Mouse (Mus musculus): ENCODE measurements around the gene Sgk2. TPM values are rescaled to one million over a fixed set of nuclear protein-coding genes. Genes with fewer than 3 reads are reported as not detected.

Gene Sgk2
- total and polyA plus RNA-seq, 3 experiments: not detected

- Histone ChIP-seq H3K4me3 (ENCODE audit: low read depth, low read length) (no peak overlapping the region), H3K27me3 (ENCODE audit: insufficient read depth, low read length) (no peaks in the 10 kb centered on the region; the same call in 1 of the 2 replicates), H3K4me1 (ENCODE audit: insufficient read depth, low read depth, low read length) (no peaks in the 10 kb centered on the region), H3K36me3 (replicated peaks) (no peaks in the 10 kb centered on the region), H3K9me3 (replicated peaks) (no peaks in the 10 kb centered on the region)
- no peak for DNase-seq (ENCODE audit: low spot score)
- ATAC-seq (ENCODE audit: extremely low read depth, insufficient number of reproducible peaks, low FRiP score, poor library complexity, severe bottlenecking): no peak
- no peak for TF ChIP-seq CTCF (IDR thresholded peaks at IDR 0.05; ENCODE audit: low read depth, low read length)
- TF ChIP-seq GATA2 (IDR thresholded peaks at IDR 0.05; ENCODE audit: borderline replicate concordance, low read depth, low read length): no peak
- no peak for TF ChIP-seq GATA1 (IDR thresholded peaks at IDR 0.05; ENCODE audit: borderline replicate concordance, low read length)
Observed at GRCm38 (mm10) chr2:162976001-162976400, 11.1 kb upstream of the Sgk2 start.

GRCm38 (mm10) chr2:162984381-162984780, 2.7 kb upstream of the Sgk2 start:
- H3K27me3 ChIP-seq (ENCODE audit: insufficient read depth, low read length): peaks cover 24% of the 10 kb centered on the region
- no peaks in the 10 kb centered on the region for H3K9me3 ChIP-seq (replicated peaks)
- no peaks in the 10 kb centered on the region for H3K4me1 ChIP-seq (ENCODE audit: insufficient read depth, low read depth, low read length)
- no peak for DNase-seq (ENCODE audit: low spot score)
- TF ChIP-seq GATA2 (IDR thresholded peaks at IDR 0.05; ENCODE audit: borderline replicate concordance, low read depth, low read length) (no peak), POLR2AphosphoS5 (IDR thresholded peaks at IDR 0.05; ENCODE audit: insufficient replicate concordance, low read depth, low read length) (no peak), GATA1 (IDR thresholded peaks at IDR 0.05; ENCODE audit: borderline replicate concordance, low read length) (no peak), CTCF (IDR thresholded peaks at IDR 0.05; ENCODE audit: low read depth, low read length) (no peak), TAL1 (conservative IDR thresholded peaks at IDR 0.05; ENCODE audit: low read depth, low read length) (no peak)
- ATAC-seq (ENCODE audit: extremely low read depth, insufficient number of reproducible peaks, low FRiP score, poor library complexity, severe bottlenecking): no peak
- H3K4me3 ChIP-seq (ENCODE audit: low read depth, low read length): no peak overlapping the region
- no peaks in the 10 kb centered on the region for H3K36me3 ChIP-seq (replicated peaks)

- TF ChIP-seq TAL1 (conservative IDR thresholded peaks at IDR 0.05; ENCODE audit: low read depth, low read length) (no peak), CTCF (IDR thresholded peaks at IDR 0.05; ENCODE audit: low read depth, low read length) (no peak), POLR2AphosphoS5 (IDR thresholded peaks at IDR 0.05; ENCODE audit: insufficient replicate concordance, low read depth, low read length) (no peak), GATA1 (IDR thresholded peaks at IDR 0.05; ENCODE audit: borderline replicate concordance, low read length) (no peak), GATA2 (IDR thresholded peaks at IDR 0.05; ENCODE audit: borderline replicate concordance, low read depth, low read length) (no peak)
- Histone ChIP-seq H3K36me3 (replicated peaks) (no peaks in the 10 kb centered on the region), H3K4me1 (ENCODE audit: insufficient read depth, low read depth, low read length) (no peaks in the 10 kb centered on the region), H3K27me3 (ENCODE audit: insufficient read depth, low read length) (peaks cover 26% of the 10 kb centered on the region), H3K9me3 (replicated peaks) (no peaks in the 10 kb centered on the region), H3K4me3 (ENCODE audit: low read depth, low read length) (no peak overlapping the region)
- DNase-seq (ENCODE audit: low spot score) (no peak), ATAC-seq (ENCODE audit: extremely low read depth, insufficient number of reproducible peaks, low FRiP score, poor library complexity, severe bottlenecking) (no peak)
Observed at GRCm38 (mm10) chr2:162985923-162986322, 1.2 kb upstream of the Sgk2 start.

GRCm38 (mm10) chr2:162986764-162987163, 366 bp upstream of the Sgk2 start:
- Histone ChIP-seq H3K27me3 (ENCODE audit: insufficient read depth, low read length) (peaks cover 32% of the 10 kb centered on the region), H3K9me3 (replicated peaks) (no peaks in the 10 kb centered on the region), H3K4me1 (ENCODE audit: insufficient read depth, low read depth, low read length) (no peaks in the 10 kb centered on the region), H3K4me3 (ENCODE audit: low read depth, low read length) (no peak overlapping the region), H3K36me3 (replicated peaks) (no peaks in the 10 kb centered on the region)
- no peak for DNase-seq (ENCODE audit: low spot score)
- ATAC-seq (ENCODE audit: extremely low read depth, insufficient number of reproducible peaks, low FRiP score, poor library complexity, severe bottlenecking): no peak
- TF ChIP-seq GATA1 (IDR thresholded peaks at IDR 0.05; ENCODE audit: borderline replicate concordance, low read length): no peak
- no peak for TF ChIP-seq CTCF (IDR thresholded peaks at IDR 0.05; ENCODE audit: low read depth, low read length)
- TF ChIP-seq GATA2 (IDR thresholded peaks at IDR 0.05; ENCODE audit: borderline replicate concordance, low read depth, low read length): no peak

- ATAC-seq (ENCODE audit: extremely low read depth, insufficient number of reproducible peaks, low FRiP score, poor library complexity, severe bottlenecking) (no peak), DNase-seq (ENCODE audit: low spot score) (no peak)
- H3K4me3 ChIP-seq (ENCODE audit: low read depth, low read length): no peak overlapping the region
- H3K9me3 ChIP-seq (replicated peaks): no peaks in the 10 kb centered on the region
- H3K36me3 ChIP-seq (replicated peaks): no peaks in the 10 kb centered on the region
- H3K4me1 ChIP-seq (ENCODE audit: insufficient read depth, low read depth, low read length): no peaks in the 10 kb centered on the region
- TF ChIP-seq POLR2AphosphoS5 (IDR thresholded peaks at IDR 0.05; ENCODE audit: insufficient replicate concordance, low read depth, low read length) (no peak), GATA2 (IDR thresholded peaks at IDR 0.05; ENCODE audit: borderline replicate concordance, low read depth, low read length) (no peak), CTCF (IDR thresholded peaks at IDR 0.05; ENCODE audit: low read depth, low read length) (no peak), TAL1 (conservative IDR thresholded peaks at IDR 0.05; ENCODE audit: low read depth, low read length) (no peak), GATA1 (IDR thresholded peaks at IDR 0.05; ENCODE audit: borderline replicate concordance, low read length) (no peak)
- H3K27me3 ChIP-seq (ENCODE audit: insufficient read depth, low read length): peaks cover 32% of the 10 kb centered on the region
Observed at GRCm38 (mm10) chr2:162988235-162988634, 1.1 kb downstream of the Sgk2 start.

GRCm38 (mm10) chr2:162991394-162992083, 4.4 kb downstream of the Sgk2 start:
- H3K36me3 ChIP-seq (replicated peaks): no peaks in the 10 kb centered on the region
- no peak for ATAC-seq (ENCODE audit: extremely low read depth, insufficient number of reproducible peaks, low FRiP score, poor library complexity, severe bottlenecking)
- H3K9me3 ChIP-seq (replicated peaks): no peaks in the 10 kb centered on the region
- no peaks in the 10 kb centered on the region for H3K4me1 ChIP-seq (ENCODE audit: insufficient read depth, low read depth, low read length)
- H3K4me3 ChIP-seq (ENCODE audit: low read depth, low read length): no peak overlapping the region
- DNase-seq (ENCODE audit: low spot score): no peak
- peaks cover 27% of the 10 kb centered on the region for H3K27me3 ChIP-seq (ENCODE audit: insufficient read depth, low read length)
- TF ChIP-seq GATA2 (IDR thresholded peaks at IDR 0.05; ENCODE audit: borderline replicate concordance, low read depth, low read length) (no peak), POLR2AphosphoS5 (IDR thresholded peaks at IDR 0.05; ENCODE audit: insufficient replicate concordance, low read depth, low read length) (no peak)

GRCm38 (mm10) chr2:162992084-162992437, 4.9 kb downstream of the Sgk2 start:
- no peaks in the 10 kb centered on the region for H3K9me3 ChIP-seq (replicated peaks)
- no peaks in the 10 kb centered on the region for H3K4me1 ChIP-seq (ENCODE audit: insufficient read depth, low read depth, low read length)
- H3K36me3 ChIP-seq (replicated peaks): no peaks in the 10 kb centered on the region
- DNase-seq (ENCODE audit: low spot score) (no peak), ATAC-seq (ENCODE audit: extremely low read depth, insufficient number of reproducible peaks, low FRiP score, poor library complexity, severe bottlenecking) (no peak)
- no peak overlapping the region for H3K4me3 ChIP-seq (ENCODE audit: low read depth, low read length)
- H3K27me3 ChIP-seq (ENCODE audit: insufficient read depth, low read length): peaks cover 21% of the 10 kb centered on the region
- no peak for TF ChIP-seq GATA1 (IDR thresholded peaks at IDR 0.05; ENCODE audit: borderline replicate concordance, low read length)
- no peak for TF ChIP-seq GATA2 (IDR thresholded peaks at IDR 0.05; ENCODE audit: borderline replicate concordance, low read depth, low read length)
- TF ChIP-seq CTCF (IDR thresholded peaks at IDR 0.05; ENCODE audit: low read depth, low read length): no peak
- TF ChIP-seq TAL1 (conservative IDR thresholded peaks at IDR 0.05; ENCODE audit: low read depth, low read length): no peak
- TF ChIP-seq POLR2AphosphoS5 (IDR thresholded peaks at IDR 0.05; ENCODE audit: insufficient replicate concordance, low read depth, low read length): no peak
